Mouse (Mus musculus) spleen, postnatal 14 days (tissue): ENCODE measurements around the gene Tnni3k.
"Not testable (repeated sequence)": the region's sequence is repeated elsewhere in the genome, so short reads cannot be mapped to it uniquely, and the experiment has no call there.

ENCODE experiments used
- DNase-seq, 2 experiments: peaks; one replicate each; pipeline ENCODE4 v3.0.0; 2021 to 2022; ENCODE audit warnings: low spot score in 2 of 2

The Tnni3k gene

GRCm38 (mm10) chr3:154834373-154834772 is 220.8 kb downstream of the Tnni3k start:
- DNase-seq: no peak

GRCm38 (mm10) chr3:154825739-154826138 is 229.5 kb downstream of the Tnni3k start:
- DNase-seq: no peak

GRCm38 (mm10) chr3:154824713-154825112 is 230.5 kb downstream of the Tnni3k start:
- no peak for DNase-seq

GRCm38 (mm10) chr3:154819684-154820083 is 235.5 kb downstream of the Tnni3k start:
- not testable (repeated sequence) for DNase-seq

- no peak for DNase-seq
Measured at GRCm38 (mm10) chr3:154817732-154818131, 237.5 kb downstream of the Tnni3k start.

- no peak for DNase-seq
Measured at GRCm38 (mm10) chr3:154816801-154817625, 238.2 kb downstream of the Tnni3k start.

- no peak for DNase-seq
Measured at GRCm38 (mm10) chr3:154816231-154816630, 239.0 kb downstream of the Tnni3k start.

GRCm38 (mm10) chr3:154815606-154816005 is 239.6 kb downstream of the Tnni3k start:
- DNase-seq: no peak

DNA sequence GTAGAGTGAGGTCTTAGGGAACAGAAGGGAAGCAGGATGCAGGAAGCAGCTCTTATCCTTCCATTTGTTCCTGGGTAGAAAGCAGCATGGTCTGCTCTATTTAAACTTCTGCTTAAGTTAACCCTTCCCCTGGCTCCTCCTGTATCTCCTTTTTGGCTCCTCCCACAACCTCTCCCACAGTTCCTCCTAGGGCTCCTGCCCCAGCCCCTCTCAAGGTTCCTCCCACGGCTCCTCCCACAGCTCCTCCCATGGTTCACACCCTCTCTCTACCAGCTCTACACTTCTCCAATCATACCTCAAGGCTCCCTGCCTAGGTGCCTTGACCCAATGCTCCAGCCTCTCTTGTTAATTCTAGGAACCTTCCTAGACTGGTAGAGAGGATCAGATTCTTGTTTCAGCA is 242.3 kb downstream of the Tnni3k start:
- DNase-seq: no peak

DNA sequence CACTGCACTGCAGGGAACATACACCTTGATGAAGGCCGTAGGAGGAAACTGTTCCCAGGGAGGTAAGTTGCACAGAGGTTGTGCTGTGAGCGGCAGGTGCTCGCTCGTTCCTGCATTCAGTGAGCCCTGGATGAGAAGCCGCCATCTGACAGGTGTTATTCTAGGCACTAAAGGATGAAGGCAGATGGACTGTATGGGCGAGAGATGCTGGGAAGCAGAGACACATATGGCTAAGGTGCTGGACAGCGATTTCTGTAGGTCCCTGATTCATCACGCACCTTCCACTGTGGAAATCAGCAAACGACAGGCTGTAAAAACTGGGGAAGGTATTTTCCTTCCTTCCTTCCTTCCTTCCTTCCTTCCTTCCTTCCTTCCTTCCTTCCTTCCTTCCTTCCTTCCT is 243.4 kb downstream of the Tnni3k start:
- DNase-seq: no peak

- no peak for DNase-seq
Measured at GRCm38 (mm10) chr3:154811281-154811680, 243.9 kb downstream of the Tnni3k start.

DNA sequence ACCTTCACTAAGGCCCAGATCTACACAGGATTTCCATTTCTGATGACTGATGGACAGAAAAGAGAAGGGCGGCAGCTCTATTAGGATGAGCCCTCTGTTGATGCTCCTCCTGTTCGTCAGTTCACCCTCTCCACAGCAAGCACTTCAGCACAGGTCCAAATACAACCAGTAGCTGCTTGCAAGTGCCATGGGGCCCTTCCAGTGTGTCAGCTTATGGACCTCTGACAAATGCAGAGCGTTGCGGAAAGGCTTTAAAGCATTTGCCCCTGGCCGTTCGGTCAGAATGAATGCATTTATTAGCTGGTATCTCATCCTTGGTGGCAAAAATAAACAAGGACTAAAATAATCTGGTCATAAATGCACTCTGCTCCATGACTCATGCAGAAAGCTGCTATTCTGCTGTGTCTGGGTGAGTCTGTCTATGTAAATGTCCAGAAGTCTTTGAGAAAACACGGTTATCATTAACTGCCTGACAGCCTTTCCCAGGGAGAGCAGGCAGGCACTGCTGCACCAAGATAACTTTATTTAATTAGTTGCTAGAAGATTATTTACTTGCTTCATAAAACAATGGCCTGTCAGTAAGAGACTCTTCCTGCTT is 244.8 kb downstream of the Tnni3k start:
- DNase-seq: no peak

- DNase-seq: no peak
Measured at GRCm38 (mm10) chr3:154806626-154807025, 248.6 kb downstream of the Tnni3k start.

DNA sequence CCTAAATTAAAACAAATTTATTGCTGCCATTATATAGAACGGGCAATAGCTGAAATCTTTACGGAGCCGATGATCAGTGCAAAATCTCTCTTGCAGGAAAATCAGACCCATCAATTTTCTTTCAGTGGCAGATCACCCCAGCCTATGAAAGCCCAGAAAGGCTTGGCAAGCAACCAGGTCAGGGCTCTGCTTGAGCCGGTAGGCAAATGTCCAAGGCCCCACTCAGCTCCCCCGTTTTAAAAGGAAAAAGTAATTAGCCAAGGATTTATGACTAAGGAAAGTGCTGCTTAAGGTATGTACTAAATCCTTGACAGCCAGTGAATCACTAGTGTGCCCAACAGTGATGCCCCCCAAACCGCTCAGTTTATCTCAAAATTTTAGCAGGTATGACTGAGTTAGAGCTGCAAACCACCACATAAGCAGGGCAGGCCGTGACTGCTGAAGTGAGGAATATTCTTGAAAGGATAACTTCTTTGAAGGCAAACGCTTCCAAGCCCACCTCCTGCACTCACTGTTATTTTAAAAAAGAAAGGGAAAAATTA is 254.2 kb downstream of the Tnni3k start:
- DNase-seq: no peak

DNA sequence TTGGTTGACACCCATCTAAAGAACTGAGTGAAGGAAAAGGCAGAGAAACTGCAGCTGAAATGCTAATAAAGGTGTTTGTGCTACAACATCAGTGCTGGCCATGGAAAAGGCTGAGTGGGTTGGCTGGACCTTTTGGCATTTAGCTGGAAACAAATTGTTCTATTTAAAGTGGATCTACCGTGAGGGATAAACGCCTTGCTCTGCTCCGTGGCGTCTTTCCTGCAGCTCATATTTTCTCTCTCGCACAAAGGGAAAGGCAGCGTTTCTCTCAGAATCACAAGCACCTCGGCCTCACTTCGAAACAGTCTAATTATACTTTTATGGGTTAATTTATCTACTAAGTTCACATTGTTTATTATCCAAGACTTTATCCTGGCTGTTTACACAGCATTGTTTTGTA is 254.8 kb downstream of the Tnni3k start:
- DNase-seq: no peak

DNA sequence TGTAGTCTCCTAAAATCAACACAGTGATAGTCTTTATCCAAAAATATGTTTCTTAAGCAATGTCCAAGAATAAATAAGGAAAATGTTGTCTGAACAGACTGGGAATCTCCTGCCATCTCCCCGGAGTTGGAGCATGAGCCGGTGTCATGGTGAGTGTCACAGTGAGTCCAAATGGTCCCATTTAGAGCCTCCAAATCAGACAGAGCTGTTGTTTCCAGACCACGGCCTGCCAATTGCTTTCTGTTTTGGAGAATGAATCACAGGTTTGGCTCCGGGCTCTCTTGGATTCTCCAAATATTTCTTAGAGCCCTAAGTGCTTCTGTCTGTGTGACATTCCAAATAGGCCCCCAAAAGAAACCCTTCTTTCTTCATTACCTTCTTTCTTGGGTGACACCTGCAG is 256.4 kb downstream of the Tnni3k start:
- DNase-seq: no peak

- no peak for DNase-seq
Measured at GRCm38 (mm10) chr3:154793571-154793970, 261.6 kb downstream of the Tnni3k start.

DNA sequence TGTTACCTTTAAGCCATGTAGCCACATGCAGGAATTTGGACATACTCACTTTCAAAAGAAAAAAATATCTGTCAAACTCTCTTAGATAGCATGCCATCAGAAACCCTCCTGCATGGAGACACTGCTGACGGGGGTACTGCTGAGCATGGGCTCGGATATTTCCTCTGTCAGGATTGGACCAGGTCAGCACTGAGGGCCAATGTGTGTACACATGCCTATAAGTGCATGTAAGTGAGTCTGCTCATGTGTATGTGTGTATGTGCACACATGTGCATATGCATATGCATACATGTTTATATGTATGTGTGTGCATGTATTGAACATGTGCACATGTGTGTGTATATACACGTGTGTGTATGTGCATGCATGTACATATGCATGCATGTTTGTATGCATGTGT is 267.6 kb downstream of the Tnni3k start:
- DNase-seq: no peak

GRCm38 (mm10) chr3:154786354-154786753 is 268.9 kb downstream of the Tnni3k start:
- DNase-seq: no peak

DNA sequence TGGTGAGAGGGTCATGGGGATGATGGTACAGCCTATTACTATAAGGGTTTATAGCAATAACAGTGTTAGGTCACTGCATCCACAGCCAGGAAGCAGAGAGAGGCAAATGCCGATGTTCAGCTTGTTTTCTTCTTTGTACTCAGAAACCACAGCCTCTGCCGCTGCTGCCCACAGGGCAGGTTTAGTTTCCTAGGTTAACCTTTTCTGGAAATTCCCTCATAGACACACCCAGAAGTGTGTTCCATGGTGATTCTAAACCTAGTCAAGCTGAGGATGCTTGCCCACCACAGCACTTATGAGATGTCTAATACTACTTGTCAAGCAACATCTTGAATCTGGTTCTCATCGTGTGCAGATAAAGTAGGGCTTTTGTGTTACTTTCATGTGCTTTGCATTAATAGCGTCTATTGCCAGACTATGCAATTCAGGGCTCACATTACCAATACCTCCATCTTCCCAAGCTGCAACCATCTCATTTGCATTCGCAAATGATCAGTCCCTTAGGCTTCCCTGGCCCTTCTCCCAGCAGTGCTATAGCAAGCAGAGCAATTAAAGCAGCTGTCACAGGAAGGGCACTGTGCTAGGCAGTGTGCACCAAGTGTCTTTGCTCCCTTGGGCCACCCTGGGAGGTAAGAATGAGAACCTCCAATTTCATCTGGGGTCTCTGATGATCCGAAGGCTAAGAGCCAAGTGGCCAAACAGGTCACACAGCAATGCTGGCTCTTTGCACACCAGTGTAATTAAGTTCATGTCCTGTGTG is 276.2 kb downstream of the Tnni3k start:
- no peak for DNase-seq

DNA sequence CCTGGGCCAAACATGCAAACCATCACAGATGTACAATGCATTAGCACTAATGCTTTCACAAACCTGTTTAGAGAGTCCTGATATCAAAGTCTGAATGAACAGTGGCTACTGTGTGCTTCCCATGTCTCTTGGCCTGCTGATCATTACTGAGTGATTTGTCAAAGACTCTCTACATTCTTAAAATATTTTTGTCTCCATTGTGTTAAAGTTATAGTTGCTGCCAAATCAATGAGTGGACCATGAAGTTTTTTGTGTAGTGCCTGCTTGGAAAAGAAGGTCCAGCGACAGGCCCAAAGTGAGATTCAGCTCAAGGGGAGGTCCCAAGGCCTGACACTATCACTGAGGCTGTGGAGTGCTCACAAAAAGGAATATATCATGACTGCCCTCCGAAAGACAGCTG is 283.6 kb downstream of the Tnni3k start:
- no peak for DNase-seq

DNA sequence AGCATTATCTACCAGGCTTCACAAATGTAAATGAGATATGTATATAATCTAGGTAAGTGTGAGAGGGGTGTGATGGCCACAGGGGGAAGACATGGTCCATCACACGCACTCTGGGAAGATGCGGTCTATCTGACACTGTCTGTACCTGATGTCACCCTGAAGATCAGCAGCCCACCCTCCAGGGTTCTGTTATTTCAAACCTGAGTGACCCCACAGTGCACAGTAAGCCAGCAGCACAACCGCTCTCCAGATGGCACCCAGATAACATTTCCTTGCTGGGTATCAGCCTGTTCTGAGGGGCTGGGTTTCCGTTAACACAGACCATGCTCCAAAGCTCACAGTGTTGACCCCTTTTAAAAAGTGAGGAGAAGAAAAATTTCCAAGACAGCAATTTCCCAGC is 288.9 kb downstream of the Tnni3k start:
- DNase-seq: no peak
